Mouse (Mus musculus): Measurements from ENCODE around the gene Scrn2. TPM values are rescaled to one million over a fixed set of nuclear protein-coding genes. Genes with fewer than 3 reads are reported as not detected.

The Scrn2 gene
- polyA plus RNA-seq, 2 experiments, result 5.7 to 5.8 TPM

DNA sequence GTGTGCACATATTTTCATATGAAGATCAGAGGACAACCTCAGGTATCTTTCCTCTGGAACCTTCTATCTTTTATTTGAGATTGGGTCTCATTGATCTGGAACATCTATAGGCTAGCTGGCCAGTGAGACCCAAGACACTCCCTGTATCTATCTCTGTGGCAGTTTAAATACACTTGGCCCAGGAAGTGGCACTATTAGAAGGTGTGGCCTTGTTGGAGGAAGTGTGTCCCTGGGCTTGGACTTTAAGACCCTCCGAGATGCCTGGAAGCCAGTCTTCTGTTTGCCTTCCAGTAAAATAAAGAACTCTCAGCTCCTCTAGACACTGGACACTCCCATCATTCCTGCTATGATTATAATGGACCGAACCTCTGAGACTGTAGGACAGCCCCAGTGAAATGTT, 40.0 kb downstream of the Scrn2 start:
- no peak for DNase-seq (ENCODE audit: low read depth in 3 of 3, low spot score in 3 of 3)
- TF ChIP-seq EP300 (IDR thresholded peaks at IDR 0.05; ENCODE audit: low read depth) (no peak), CTCF (IDR thresholded peaks at IDR 0.05; ENCODE audit: low read depth) (no peak)
- no peak for ATAC-seq (ENCODE audit: insufficient read depth)

DNA sequence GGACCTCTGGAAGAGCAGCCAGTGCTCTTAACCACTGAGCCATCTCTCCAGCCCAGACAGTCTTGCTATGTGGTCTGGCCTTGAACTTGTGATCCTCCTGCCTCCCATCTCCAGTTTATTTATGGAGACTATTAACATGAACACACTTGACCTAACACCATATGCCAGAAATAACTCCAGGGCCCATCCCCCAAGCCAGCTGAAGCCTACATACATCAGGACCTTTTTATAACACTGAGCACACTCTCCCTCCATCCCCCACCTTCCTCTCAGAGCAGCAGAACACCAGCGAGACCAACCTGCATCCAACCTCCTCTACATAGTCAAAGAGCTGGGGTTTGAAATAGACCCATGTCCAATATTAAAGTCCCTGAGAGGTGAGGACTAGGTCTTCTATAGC, 41.4 kb downstream of the Scrn2 start:
- H3K27ac ChIP-seq, result no peak overlapping the region
- ATAC-seq (ENCODE audit: insufficient read depth) (no peak), DNase-seq (ENCODE audit: low read depth in 3 of 3, low spot score in 3 of 3) (no peak)
- H3K4me2 ChIP-seq (ENCODE audit: low read depth), result no peak overlapping the region
- no peak overlapping the region for H3K9ac ChIP-seq (replicated peaks)
- no peaks in the 10 kb centered on the region for H3K9me3 ChIP-seq (ENCODE audit: control insufficient read depth, low read length)
- 59% methylated on average over 1 of the region's 1 CpGs for WGBS (ENCODE audit: insufficient replicate concordance)
- no peaks in the 10 kb centered on the region for H3K27me3 ChIP-seq (ENCODE audit: control insufficient read depth, insufficient read depth, low read length)
- no peaks in the 10 kb centered on the region for H3K4me1 ChIP-seq (replicated peaks; ENCODE audit: control insufficient read depth in 2 of 2, insufficient read depth in 2 of 2, low read length in 1 of 2)
- no peak overlapping the region for H3K4me3 ChIP-seq (ENCODE audit: insufficient read depth in 1 of 2, low read depth in 2 of 2, low read length in 2 of 2)
- TF ChIP-seq EP300 (IDR thresholded peaks at IDR 0.05; ENCODE audit: low read depth) (no peak), CTCF (IDR thresholded peaks at IDR 0.05; ENCODE audit: low read depth) (no peak)
- H3K36me3 ChIP-seq (replicated peaks; ENCODE audit: control insufficient read depth, insufficient read depth, low read depth), result no peaks in the 10 kb centered on the region

More for the DNA sequence above, 40.0 kb downstream of the Scrn2 start:
- Histone ChIP-seq H3K4me3 (ENCODE audit: insufficient read depth in 1 of 2, low read depth in 2 of 2, low read length in 2 of 2) (no peak overlapping the region), H3K9me3 (ENCODE audit: control insufficient read depth, low read length) (no peaks in the 10 kb centered on the region), H3K27me3 (ENCODE audit: control insufficient read depth, insufficient read depth, low read length) (no peaks in the 10 kb centered on the region), H3K4me2 (ENCODE audit: low read depth) (no peak overlapping the region), H3K27ac (no peak overlapping the region), H3K36me3 (replicated peaks; ENCODE audit: control insufficient read depth, insufficient read depth, low read depth) (no peaks in the 10 kb centered on the region), H3K4me1 (replicated peaks; ENCODE audit: control insufficient read depth in 2 of 2, insufficient read depth in 2 of 2, low read length in 1 of 2) (no peaks in the 10 kb centered on the region), H3K9ac (replicated peaks) (no peak overlapping the region)
- WGBS (ENCODE audit: insufficient replicate concordance), result 59% methylated on average over 2 of the region's 2 CpGs

DNA sequence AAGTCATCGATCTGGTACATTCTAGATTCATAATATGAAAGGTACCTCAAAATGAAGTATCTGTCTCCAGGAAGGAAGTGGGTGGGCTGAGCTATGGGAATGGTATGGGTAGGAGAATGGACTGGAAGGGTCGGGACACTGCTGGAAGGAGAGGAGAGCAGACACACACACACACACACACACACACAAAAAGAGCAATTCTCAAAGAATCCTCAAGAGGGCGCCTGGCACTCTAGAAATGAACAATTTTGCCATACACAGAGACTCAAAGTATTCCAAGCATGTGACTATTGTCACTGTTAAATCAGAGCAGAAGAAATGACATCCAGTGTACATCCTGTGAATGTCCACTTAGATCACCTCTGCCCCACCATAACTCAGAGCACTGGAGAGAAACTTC, 42.8 kb downstream of the Scrn2 start:
- H3K4me3 ChIP-seq (ENCODE audit: insufficient read depth in 1 of 2, low read depth in 2 of 2, low read length in 2 of 2), result no peak overlapping the region
- no peak overlapping the region for H3K9ac ChIP-seq (replicated peaks)
- no peaks in the 10 kb centered on the region for H3K27me3 ChIP-seq (ENCODE audit: control insufficient read depth, insufficient read depth, low read length)
- TF ChIP-seq CTCF (IDR thresholded peaks at IDR 0.05; ENCODE audit: low read depth) (peak; percentile 65), EP300 (IDR thresholded peaks at IDR 0.05; ENCODE audit: low read depth) (no peak)
- no peaks in the 10 kb centered on the region for H3K9me3 ChIP-seq (ENCODE audit: control insufficient read depth, low read length)
- H3K27ac ChIP-seq, result no peak overlapping the region
- no peaks in the 10 kb centered on the region for H3K4me1 ChIP-seq (replicated peaks; ENCODE audit: control insufficient read depth in 2 of 2, insufficient read depth in 2 of 2, low read length in 1 of 2)
- DNase-seq (ENCODE audit: low read depth in 3 of 3, low spot score in 3 of 3) (no peak), ATAC-seq (ENCODE audit: insufficient read depth) (no peak)
- H3K4me2 ChIP-seq (ENCODE audit: low read depth), result no peak overlapping the region
- 23% methylated on average over 3 of the region's 3 CpGs for WGBS (ENCODE audit: insufficient replicate concordance)
- no peaks in the 10 kb centered on the region for H3K36me3 ChIP-seq (replicated peaks; ENCODE audit: control insufficient read depth, insufficient read depth, low read depth)

DNA sequence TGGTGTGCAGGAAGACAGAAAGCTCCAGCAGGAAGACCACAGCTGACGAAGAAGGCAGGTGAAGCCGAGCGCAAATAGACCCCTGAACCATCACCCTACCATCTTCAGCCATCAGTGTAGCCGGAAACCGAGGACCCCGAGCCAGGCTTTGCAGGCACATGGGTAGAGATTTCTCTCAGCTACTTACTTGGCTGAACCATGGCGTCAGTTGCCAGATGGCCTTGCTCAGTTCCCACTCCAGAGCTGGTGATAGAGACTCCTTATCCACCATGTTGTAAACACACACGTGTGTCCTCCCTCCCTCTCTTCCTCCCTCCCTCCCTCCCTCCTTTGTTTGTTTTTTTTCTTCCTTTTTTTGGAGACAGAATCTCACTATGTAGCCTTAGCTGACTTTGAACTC, 44.5 kb downstream of the Scrn2 start:
- no peaks in the 10 kb centered on the region for H3K4me1 ChIP-seq (replicated peaks; ENCODE audit: control insufficient read depth in 2 of 2, insufficient read depth in 2 of 2, low read length in 1 of 2)
- no peak overlapping the region for H3K4me2 ChIP-seq (ENCODE audit: low read depth)
- TF ChIP-seq EP300 (IDR thresholded peaks at IDR 0.05; ENCODE audit: low read depth), result no peak
- no peak for TF ChIP-seq CTCF (IDR thresholded peaks at IDR 0.05; ENCODE audit: low read depth)
- no peaks in the 10 kb centered on the region for H3K9me3 ChIP-seq (ENCODE audit: control insufficient read depth, low read length)
- DNase-seq (ENCODE audit: low read depth in 3 of 3, low spot score in 3 of 3) (no peak), ATAC-seq (ENCODE audit: insufficient read depth) (no peak)
- no peak overlapping the region for H3K9ac ChIP-seq (replicated peaks)
- no peak overlapping the region for H3K4me3 ChIP-seq (ENCODE audit: insufficient read depth in 1 of 2, low read depth in 2 of 2, low read length in 2 of 2)
- H3K27ac ChIP-seq, result no peak overlapping the region
- H3K27me3 ChIP-seq (ENCODE audit: control insufficient read depth, insufficient read depth, low read length), result no peaks in the 10 kb centered on the region
- 46% methylated on average over 8 of the region's 8 CpGs for WGBS (ENCODE audit: insufficient replicate concordance)
- H3K36me3 ChIP-seq (replicated peaks; ENCODE audit: control insufficient read depth, insufficient read depth, low read depth), result no peaks in the 10 kb centered on the region

DNA sequence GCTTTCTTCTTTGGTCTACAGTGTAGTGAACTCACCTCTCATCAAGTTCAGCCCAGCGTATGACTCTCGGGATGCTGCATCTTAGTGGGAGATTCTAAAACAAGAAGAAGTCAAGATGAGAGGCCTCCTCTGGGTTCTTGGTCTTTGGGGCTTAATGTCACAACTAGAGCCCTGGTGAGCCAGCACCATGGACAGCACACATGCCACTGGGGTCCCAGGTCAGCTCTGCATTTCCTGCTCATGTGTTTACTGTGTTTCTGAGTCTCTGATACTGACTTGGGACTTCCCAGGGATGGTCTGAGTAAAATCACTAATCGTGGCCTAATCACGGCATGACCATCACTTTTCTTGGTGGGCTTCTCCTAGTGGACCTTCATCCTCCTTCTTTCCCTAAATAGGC, 49.0 kb downstream of the Scrn2 start:
- Histone ChIP-seq H3K4me2 (ENCODE audit: low read depth) (no peak overlapping the region), H3K4me3 (ENCODE audit: insufficient read depth in 1 of 2, low read depth in 2 of 2, low read length in 2 of 2) (no peak overlapping the region), H3K36me3 (replicated peaks; ENCODE audit: control insufficient read depth, insufficient read depth, low read depth) (no peaks in the 10 kb centered on the region), H3K9me3 (ENCODE audit: control insufficient read depth, low read length) (no peaks in the 10 kb centered on the region), H3K27ac (no peak overlapping the region), H3K9ac (replicated peaks) (no peak overlapping the region), H3K4me1 (replicated peaks; ENCODE audit: control insufficient read depth in 2 of 2, insufficient read depth in 2 of 2, low read length in 1 of 2) (no peaks in the 10 kb centered on the region), H3K27me3 (ENCODE audit: control insufficient read depth, insufficient read depth, low read length) (no peaks in the 10 kb centered on the region)
- DNase-seq (ENCODE audit: low read depth in 3 of 3, low spot score in 3 of 3) (peak in 2 of 3 experiments; percentile 16 to 20), ATAC-seq (ENCODE audit: insufficient read depth) (no peak)
- 32% methylated on average over 4 of the region's 4 CpGs for WGBS (ENCODE audit: insufficient replicate concordance)
- TF ChIP-seq EP300 (IDR thresholded peaks at IDR 0.05; ENCODE audit: low read depth) (no peak), CTCF (IDR thresholded peaks at IDR 0.05; ENCODE audit: low read depth) (no peak)

Measured in liver, embryonic 14.5 days (tissue).